Mouse (Mus musculus) heart, embryonic 11.5 days (tissue): ENCODE results near the gene Hmgcl. TPM values are rescaled to one million over a fixed set of nuclear protein-coding genes. Genes with fewer than 3 reads are reported as not detected.

Source experiments
- ATAC-seq: fragments of 200-750 bp; cut with Nextera tagmentation; replicated peaks from 2 replicates; pipeline ENCODE4 v1.8.0; 2017; ENCODE audit warnings: moderate library complexity; ENCODE audit not compliant: insufficient number of reproducible peaks, low FRiP score, low TSS enrichment
- H3K27ac ChIP-seq: fragments of 300-500 bp; sonication (generic); 2 replicates; pipeline ENCODE4 v1.5.1; 2014; ENCODE audit warnings: mild to moderate bottlenecking, low read depth, low read length
- H3K27me3 ChIP-seq: fragments of 300-500 bp; sonication (generic); 2 replicates; pipeline ENCODE4 v1.6.1; 2014; ENCODE audit warnings: mild to moderate bottlenecking, low read length, mixed read lengths; ENCODE audit not compliant: control insufficient read depth, insufficient read depth
- H3K36me3 ChIP-seq: fragments of 300-500 bp; sonication (generic); 2 replicates; pipeline ENCODE4 v1.6.1; 2014; ENCODE audit warnings: mild to moderate bottlenecking, low read length, moderate library complexity, mixed read lengths; ENCODE audit not compliant: control insufficient read depth, insufficient read depth
- H3K4me1 ChIP-seq: fragments of 300-500 bp; sonication (generic); 2 replicates; pipeline ENCODE4 v1.6.1; 2014; ENCODE audit warnings: low read length; ENCODE audit not compliant: control insufficient read depth, insufficient read depth
- H3K4me2 ChIP-seq: fragments of 300-500 bp; sonication (generic); 2 replicates; pipeline ENCODE4 v1.6.1; 2014; ENCODE audit warnings: mild to moderate bottlenecking, moderate library complexity
- H3K4me3 ChIP-seq: fragments of 300-500 bp; sonication (generic); 2 replicates; pipeline ENCODE4 v1.5.1; 2014; ENCODE audit warnings: low read depth, low read length
- H3K9ac ChIP-seq: fragments of 300-500 bp; sonication (generic); 2 replicates; pipeline ENCODE4 v1.6.1; 2014; ENCODE audit warnings: mild to moderate bottlenecking, low read depth, low read length, moderate library complexity
- H3K9me3 ChIP-seq: fragments of 300-500 bp; sonication (generic); replicated peaks from 2 replicates; pipeline ENCODE4 v1.6.1; 2016; ENCODE audit warnings: low read length; ENCODE audit not compliant: control insufficient read depth
- WGBS: fragments of 180-500 bp; shearing (Covaris S2); extraction: QIAGEN DNeasy Blood & Tissue Kit; methylation state at CpG from one replicate; pipeline ENCODE4 v1.1.7; 2014; ENCODE audit not compliant: insufficient replicate concordance; 5-methylcytosine and 5-hydroxymethylcytosine counted together
- polyA plus RNA-seq: library from polyadenylated mRNA; unstranded; fragments of >200 nt; fragmentation: Nextera tagmentation; extraction: Ambion mirVana; gene quantifications from 2 replicates; pipeline ENCODE4 v1.2.1, GENCODE M21; 2014

Gene Hmgcl
- polyA plus RNA-seq, 1 experiment from 2014 or later, result 84.0 TPM

DNA sequence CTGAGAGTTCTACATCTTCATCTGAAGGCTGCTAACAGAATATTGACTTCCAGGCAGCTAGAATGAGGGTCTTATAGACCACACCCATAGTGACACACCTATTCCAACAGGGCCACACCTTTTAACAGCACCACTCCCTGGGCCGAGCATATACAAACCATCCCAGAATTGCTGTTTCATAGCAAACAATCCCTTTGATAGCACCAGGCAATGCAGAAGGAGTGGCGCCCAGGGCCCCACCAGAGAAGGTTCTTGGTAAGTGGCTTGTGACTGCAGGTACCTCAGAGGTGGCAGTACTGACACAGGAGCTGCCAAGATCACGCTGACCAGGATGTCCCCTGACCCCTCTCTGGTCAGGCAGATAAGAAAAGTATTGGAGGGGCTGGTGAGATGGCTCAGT is 6.9 kb downstream of the Hmgcl start:
- no peaks in the 10 kb centered on the region for H3K27me3 ChIP-seq
- H3K4me3 ChIP-seq, result no peak overlapping the region
- peaks cover 4% of the 10 kb centered on the region; the same call in 1 of the 2 replicates for H3K4me1 ChIP-seq
- H3K9ac ChIP-seq, result no peak overlapping the region
- peaks cover 23% of the 10 kb centered on the region for H3K36me3 ChIP-seq
- WGBS, result 86% methylated on average over 3 of the region's 3 CpGs
- no peak overlapping the region for H3K4me2 ChIP-seq
- ATAC-seq, result no peak
- no peaks in the 10 kb centered on the region; the same call in 1 of the 2 replicates for H3K9me3 ChIP-seq
- H3K27ac ChIP-seq, result no peak overlapping the region

DNA sequence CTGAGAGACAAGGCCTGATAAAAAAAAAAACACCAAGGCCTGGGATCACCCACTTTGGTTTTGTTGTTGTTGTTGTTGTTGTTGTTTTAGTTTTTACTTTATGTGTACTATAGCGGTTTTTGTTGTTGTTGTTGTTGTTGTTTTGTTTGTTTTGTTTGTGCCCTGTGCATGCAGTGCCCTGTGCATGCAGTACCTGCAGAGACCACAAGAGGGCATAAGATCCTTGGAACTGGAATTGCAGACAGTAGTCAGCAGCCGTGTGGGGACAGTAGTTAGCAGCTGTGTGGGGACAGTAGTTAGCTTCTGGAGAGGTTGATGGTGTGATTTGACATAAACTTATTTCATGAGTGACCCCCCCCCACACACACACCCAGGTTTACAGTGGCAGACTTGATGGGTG is 8.0 kb downstream of the Hmgcl start:
- WGBS, result 14% methylated on average over 2 of the region's 2 CpGs
- Histone ChIP-seq H3K9me3 (no peaks in the 10 kb centered on the region; the same call in 1 of the 2 replicates), H3K4me1 (no peaks in the 10 kb centered on the region; the same call in 1 of the 2 replicates), H3K4me2 (no peak overlapping the region), H3K4me3 (no peak overlapping the region), H3K36me3 (peaks cover 25% of the 10 kb centered on the region), H3K9ac (no peak overlapping the region), H3K27ac (no peak overlapping the region), H3K27me3 (no peaks in the 10 kb centered on the region)
- ATAC-seq, result no peak

DNA sequence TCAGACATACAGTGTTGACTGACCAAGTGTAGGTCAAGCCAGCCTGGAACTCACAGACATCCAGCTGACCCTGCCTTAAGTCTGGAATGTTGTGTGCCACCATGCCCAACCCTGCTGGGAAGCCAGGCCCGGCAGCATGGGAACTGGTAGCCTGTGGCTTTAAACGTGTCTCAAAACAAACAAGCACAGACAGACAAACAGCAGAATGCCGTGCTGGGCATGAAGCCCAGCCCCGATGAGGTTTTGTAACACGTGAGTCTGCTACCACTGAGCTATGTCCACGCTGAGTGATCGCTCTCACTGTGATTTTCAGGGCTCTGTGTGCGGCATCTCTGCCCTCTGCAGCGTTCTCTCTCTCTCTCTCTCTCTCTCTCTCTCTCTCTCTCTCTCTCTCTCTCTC is 9.6 kb downstream of the Hmgcl start:
- 78% methylated on average over 9 of the region's 9 CpGs for WGBS
- Histone ChIP-seq H3K27ac (no peak overlapping the region), H3K9ac (no peak overlapping the region), H3K27me3 (no peaks in the 10 kb centered on the region), H3K4me3 (no peak overlapping the region), H3K4me1 (no peaks in the 10 kb centered on the region), H3K4me2 (no peak overlapping the region), H3K36me3 (peaks cover 27% of the 10 kb centered on the region), H3K9me3 (no peaks in the 10 kb centered on the region; the same call in 1 of the 2 replicates)
- no peak for ATAC-seq

DNA sequence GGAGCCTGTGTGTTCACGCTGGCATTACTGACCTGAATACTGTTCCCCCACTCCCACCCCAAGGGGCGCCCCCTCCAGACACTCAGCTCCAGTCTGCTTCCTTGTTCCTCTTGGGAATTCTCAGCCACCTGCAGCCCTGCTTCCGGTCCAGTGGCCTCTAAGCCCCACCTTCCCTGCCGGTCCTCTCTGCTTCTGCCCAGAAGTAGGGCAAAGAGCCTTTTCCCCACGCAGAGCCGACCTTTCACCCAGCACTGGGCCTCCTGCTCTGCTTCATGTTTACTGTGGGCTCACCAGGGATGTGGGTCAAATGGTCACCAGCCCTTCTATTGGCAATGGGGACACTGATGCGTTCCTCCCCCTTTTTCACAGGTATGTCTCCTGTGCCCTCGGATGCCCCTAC is 12.1 kb downstream of the Hmgcl start:
- H3K9ac ChIP-seq, result no peak overlapping the region
- no peak overlapping the region for H3K4me2 ChIP-seq
- H3K27ac ChIP-seq, result no peak overlapping the region
- H3K27me3 ChIP-seq, result no peaks in the 10 kb centered on the region
- peaks cover 3% of the 10 kb centered on the region for H3K4me1 ChIP-seq
- no peak overlapping the region for H3K4me3 ChIP-seq
- H3K9me3 ChIP-seq, result no peaks in the 10 kb centered on the region
- no peak for ATAC-seq
- 60% methylated on average over 8 of the region's 8 CpGs for WGBS
- peaks cover 11% of the 10 kb centered on the region for H3K36me3 ChIP-seq

DNA sequence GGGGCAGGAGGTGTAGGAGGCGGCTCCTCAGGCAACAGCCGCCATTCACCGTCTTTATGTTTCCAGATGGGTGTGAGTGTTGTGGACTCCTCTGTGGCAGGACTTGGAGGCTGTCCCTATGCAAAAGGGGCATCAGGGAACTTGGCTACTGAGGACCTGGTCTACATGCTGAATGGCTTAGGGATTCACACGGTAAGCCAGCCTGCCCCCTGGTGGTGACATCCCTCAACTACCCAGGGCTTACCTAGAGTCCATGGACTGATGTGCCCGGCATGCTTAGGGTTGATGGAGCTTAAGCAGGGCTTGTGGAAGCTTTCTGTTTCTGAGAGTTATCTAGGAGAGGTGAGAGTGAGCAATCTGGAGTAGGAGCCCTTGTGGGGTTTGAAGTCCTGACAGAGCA is 14.5 kb downstream of the Hmgcl start:
- ATAC-seq, result no peak
- peaks cover 11% of the 10 kb centered on the region for H3K36me3 ChIP-seq
- H3K9me3 ChIP-seq, result no peaks in the 10 kb centered on the region
- H3K27me3 ChIP-seq, result no peaks in the 10 kb centered on the region
- 22% methylated on average over 5 of the region's 5 CpGs for WGBS
- H3K4me1 ChIP-seq, result peaks cover 14% of the 10 kb centered on the region
- H3K27ac ChIP-seq, result no peak overlapping the region
- H3K4me3 ChIP-seq, result no peak overlapping the region
- no peak overlapping the region for H3K4me2 ChIP-seq
- no peak overlapping the region for H3K9ac ChIP-seq

DNA sequence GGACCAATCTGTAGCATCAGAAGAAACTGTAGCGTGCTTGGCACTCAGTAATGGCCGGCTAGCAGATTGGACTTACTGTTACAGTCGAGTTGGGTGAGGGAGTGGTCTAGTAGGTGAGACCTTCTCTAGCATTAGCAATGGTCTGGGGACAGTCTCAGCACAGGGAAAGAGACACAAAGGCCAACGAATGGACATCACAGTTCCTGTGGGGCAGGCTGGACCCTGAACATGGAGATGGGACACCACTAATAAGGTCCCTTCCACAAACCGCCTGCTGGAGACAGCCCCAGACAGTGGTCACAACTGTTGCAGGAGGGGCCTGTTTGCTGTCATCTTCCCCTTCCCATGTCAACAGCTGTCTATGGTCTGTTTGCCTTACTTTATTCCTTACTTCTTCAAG is 15.5 kb downstream of the Hmgcl start:
- no peak overlapping the region for H3K9ac ChIP-seq
- no peak overlapping the region for H3K27ac ChIP-seq
- H3K9me3 ChIP-seq, result no peaks in the 10 kb centered on the region
- peaks cover 18% of the 10 kb centered on the region for H3K36me3 ChIP-seq
- H3K4me2 ChIP-seq, result no peak overlapping the region
- H3K4me1 ChIP-seq, result peaks cover 14% of the 10 kb centered on the region
- WGBS, result 80% methylated on average over 5 of the region's 5 CpGs
- H3K27me3 ChIP-seq, result no peaks in the 10 kb centered on the region
- ATAC-seq, result no peak
- no peak overlapping the region for H3K4me3 ChIP-seq

DNA sequence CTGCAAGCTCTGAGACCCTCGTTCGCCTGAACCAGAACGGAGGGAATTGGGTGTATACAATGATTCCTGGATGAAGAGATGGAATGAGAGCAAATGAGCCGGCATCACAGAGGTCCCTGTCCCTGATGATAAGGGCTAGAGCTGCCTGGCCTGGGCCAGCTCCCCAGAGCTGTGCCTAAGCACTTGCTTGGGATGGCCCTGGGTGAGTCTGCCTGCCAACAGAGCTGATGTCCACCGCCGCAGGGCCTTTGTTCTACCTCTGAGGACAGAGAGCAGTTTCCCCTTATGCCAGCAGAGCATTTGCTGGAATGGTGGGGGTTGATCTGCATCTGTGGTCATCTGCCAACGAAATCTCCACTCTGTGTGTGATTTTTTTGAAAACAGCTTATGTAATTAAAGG is 15.9 kb downstream of the Hmgcl start:
- no peaks in the 10 kb centered on the region for H3K9me3 ChIP-seq
- no peak overlapping the region for H3K4me3 ChIP-seq
- no peak overlapping the region for H3K27ac ChIP-seq
- no peak for ATAC-seq
- WGBS, result 84% methylated on average over 7 of the region's 7 CpGs
- peaks cover 23% of the 10 kb centered on the region for H3K36me3 ChIP-seq
- H3K4me1 ChIP-seq, result peaks cover 14% of the 10 kb centered on the region
- H3K27me3 ChIP-seq, result no peaks in the 10 kb centered on the region
- no peak overlapping the region for H3K9ac ChIP-seq
- peak overlapping the region; percentile 93; the same call in 1 of the 2 replicates for H3K4me2 ChIP-seq

DNA sequence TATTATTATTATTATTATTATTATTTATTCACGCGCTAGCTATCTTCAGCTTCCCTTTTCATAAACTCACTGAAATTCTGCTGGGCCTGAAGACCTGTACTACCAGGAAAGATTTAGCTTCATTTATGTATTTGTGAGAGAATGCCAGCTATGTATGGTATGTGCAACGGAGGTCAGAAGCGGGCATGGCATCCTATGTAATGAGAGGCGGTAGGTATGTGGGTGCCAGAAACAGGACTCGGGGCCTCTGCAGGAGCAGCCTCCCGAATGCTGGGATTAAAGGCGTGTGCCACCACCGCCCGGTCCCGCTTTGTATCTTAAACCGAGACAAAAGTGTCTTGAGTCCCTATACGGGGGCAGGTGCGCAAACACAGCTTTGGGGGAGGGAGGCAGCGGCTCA is 16.7 kb downstream of the Hmgcl start:
- ATAC-seq, result no peak
- H3K4me1 ChIP-seq, result peaks cover 14% of the 10 kb centered on the region
- peaks cover 25% of the 10 kb centered on the region for H3K36me3 ChIP-seq
- peak overlapping the region; percentile 93 for H3K4me2 ChIP-seq
- peak overlapping the region; percentile 90 for H3K27ac ChIP-seq
- WGBS, result 7% methylated on average over 15 of the region's 15 CpGs
- peak overlapping the region; percentile 66 for H3K4me3 ChIP-seq
- H3K9me3 ChIP-seq, result no peaks in the 10 kb centered on the region
- H3K9ac ChIP-seq, result peak overlapping the region; percentile 89
- H3K27me3 ChIP-seq, result no peaks in the 10 kb centered on the region

DNA sequence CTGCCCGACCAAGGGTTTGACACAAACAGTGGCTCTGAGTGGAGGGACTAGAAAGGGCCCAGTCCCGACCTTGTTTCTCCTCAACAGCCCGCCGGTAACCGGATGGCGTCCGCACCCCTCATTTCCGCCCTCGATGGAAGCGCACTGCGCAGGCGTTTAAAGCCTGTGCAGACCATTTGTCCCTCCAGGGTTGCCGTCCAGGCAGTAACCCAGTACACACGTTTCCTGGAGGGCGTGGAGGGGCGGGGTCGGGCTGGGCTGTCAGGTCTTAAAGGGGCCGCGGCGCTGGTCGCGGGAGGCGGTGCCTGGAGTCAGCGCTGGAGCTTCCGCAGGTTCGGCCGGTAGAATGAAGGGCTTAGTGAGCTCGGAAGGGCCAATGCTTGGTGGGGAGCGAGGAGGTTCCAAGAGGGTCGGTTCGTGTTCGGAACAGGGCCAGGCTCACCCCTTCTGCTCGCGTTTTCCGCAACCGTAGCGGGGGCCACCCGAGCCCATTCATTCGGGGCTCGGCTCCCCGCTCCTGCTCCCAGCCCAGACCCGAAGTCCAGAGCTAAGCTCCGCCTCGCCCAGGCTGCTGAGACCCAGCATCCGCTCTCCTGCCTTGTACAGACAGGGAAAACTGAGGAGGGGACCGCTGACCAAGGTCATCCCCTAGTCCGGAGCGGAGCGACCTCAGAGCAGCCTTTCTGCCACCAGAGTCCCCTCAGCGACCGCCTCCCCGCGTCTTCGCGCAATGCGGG is 17.4 kb downstream of the Hmgcl start, which contains the start of gene Gale:
Gene Gale (plus strand): TSS at position 271 of the 737 bp plus-strand sequence.
- Histone ChIP-seq H3K36me3 (peaks cover 27% of the 10 kb centered on the region), H3K4me1 (peaks cover 16% of the 10 kb centered on the region), H3K27ac (peak within 1 kb of the TSS; percentile 90), H3K9me3 (no peaks in the 10 kb centered on the region), H3K4me2 (peak within 1 kb of the TSS; percentile 93), H3K9ac (peak within 1 kb of the TSS; percentile 89), H3K4me3 (peak within 1 kb of the TSS; percentile 66), H3K27me3 (no peaks in the 10 kb centered on the region)
- WGBS, result under 1% methylated on average over 56 of the region's 56 CpGs
- ATAC-seq, result peak; percentile 85
